Mouse (Mus musculus) myocyte (in vitro differentiated cells): ENCODE results near the gene Mgmt.

Experiments used
- CEBPB ChIP-seq: IDR thresholded peaks from 2 replicates; pipeline ENCODE4 v1.6.1; 2011; ENCODE audit warnings: mild to moderate bottlenecking, moderate library complexity; ENCODE audit not compliant: poor library complexity, insufficient read depth, severe bottlenecking
- E2F4 ChIP-seq: IDR thresholded peaks from one replicate; pipeline ENCODE4 v1.6.1; 2011; ENCODE audit warnings: mild to moderate bottlenecking, control low read depth, moderate library complexity; ENCODE audit not compliant: insufficient read depth
- MAX ChIP-seq: IDR thresholded peaks from one replicate; pipeline ENCODE4 v1.6.1; 2011; ENCODE audit warnings: low read depth, mild to moderate bottlenecking, control low read depth
- MYOD1 ChIP-seq, 3 experiments: IDR thresholded peaks; one replicate each; pipeline ENCODE4 v1.6.1; 2011; ENCODE audit warnings: control low read depth in 2 of 3, low read depth in 2 of 3, mild to moderate bottlenecking in 2 of 3, moderate library complexity in 1 of 3; ENCODE audit not compliant: insufficient read length in 2 of 3, control insufficient read depth in 1 of 3
- MYOG ChIP-seq, 3 experiments: IDR thresholded peaks; one replicate each; pipeline ENCODE4 v1.6.1; 2011; ENCODE audit warnings: control low read depth in 2 of 3, low read depth in 2 of 3, mild to moderate bottlenecking in 2 of 3; ENCODE audit not compliant: insufficient read length in 2 of 3, control insufficient read depth in 1 of 3, insufficient read depth in 1 of 3
- POLR2A ChIP-seq: IDR thresholded peaks from one replicate; pipeline ENCODE4 v1.6.1; 2011; ENCODE audit warnings: low read depth, mild to moderate bottlenecking, control low read depth, moderate library complexity; ENCODE audit not compliant: insufficient read length
- POLR2AphosphoS2 ChIP-seq: IDR thresholded peaks from one replicate; pipeline ENCODE4 v1.6.1; 2011; ENCODE audit warnings: low read depth, control low read depth; ENCODE audit not compliant: insufficient read length
- REST ChIP-seq: IDR thresholded peaks from one replicate; pipeline ENCODE4 v1.6.1; 2011; ENCODE audit warnings: mild to moderate bottlenecking, control low read depth, moderate library complexity; ENCODE audit not compliant: insufficient read depth, insufficient read length
- TCF12 ChIP-seq: IDR thresholded peaks from one replicate; pipeline ENCODE4 v1.6.1; 2011; ENCODE audit warnings: mild to moderate bottlenecking, control low read depth; ENCODE audit not compliant: poor library complexity, insufficient read depth, severe bottlenecking
- TCF3 ChIP-seq: IDR thresholded peaks from one replicate; pipeline ENCODE4 v1.6.1; 2011; ENCODE audit warnings: low read depth, control low read depth; ENCODE audit not compliant: insufficient read length
- USF1 ChIP-seq: IDR thresholded peaks from one replicate; pipeline ENCODE4 v1.6.1; 2011; ENCODE audit warnings: low read depth, mild to moderate bottlenecking, control low read depth, moderate library complexity

GRCm38 (mm10) chr7:137018614-137019013 is 124.2 kb downstream of the Mgmt start:
- no peak for TF ChIP-seq USF1
- TF ChIP-seq POLR2AphosphoS2, result no peak
- no peak for TF ChIP-seq POLR2A
- no peak for TF ChIP-seq MYOG (IDR thresholded peaks at IDR 0.05; ENCODE audit: control insufficient read depth in 1 of 3, insufficient read depth in 1 of 3, insufficient read length in 2 of 3, low read depth in 2 of 3)
- no peak for TF ChIP-seq E2F4
- no peak for TF ChIP-seq TCF3
- no peak for TF ChIP-seq CEBPB
- no peak for TF ChIP-seq TCF12
- TF ChIP-seq MAX, result no peak
- TF ChIP-seq REST, result no peak
- no peak for TF ChIP-seq MYOD1 (IDR thresholded peaks at IDR 0.05; ENCODE audit: control insufficient read depth in 1 of 3, insufficient read length in 2 of 3, low read depth in 2 of 3)
